Mouse (Mus musculus): ENCODE data around the gene Slc2a10. TPM values are rescaled to one million over a fixed set of nuclear protein-coding genes. Genes with fewer than 3 reads are reported as not detected.
A peak's percentile ranks its signal among the peaks of the same experiment; 100 is the strongest.
"Not testable (repeated sequence)": the region's sequence is repeated elsewhere in the genome, so short reads cannot be mapped to it uniquely, and the experiment has no call there.

Slc2a10 gene
- polyA plus RNA-seq, 1 experiment = not detected

GRCm38 (mm10) chr2:165497706-165498275 is 5.8 kb upstream of the Slc2a10 start:
- no peak for TF ChIP-seq FLI1 (IDR thresholded peaks at IDR 0.05; ENCODE audit: low read length)
- no peak for TF ChIP-seq GATA1 (IDR thresholded peaks at IDR 0.05; ENCODE audit: borderline replicate concordance, low read length)
- H3K27me3 ChIP-seq (replicated peaks) = peaks cover 54% of the 10 kb centered on the region
- peaks cover 10% of the 10 kb centered on the region for H3K4me1 ChIP-seq
- no peaks in the 10 kb centered on the region for H3K36me3 ChIP-seq (replicated peaks; ENCODE audit: low read length)
- H3K4me3 ChIP-seq (replicated peaks) = peak overlapping the region; percentile 19
- peaks cover 24% of the 10 kb centered on the region for H3K9me3 ChIP-seq

- peaks cover 64% of the 10 kb centered on the region for H3K27me3 ChIP-seq (replicated peaks)
- no peak overlapping the region for H3K4me3 ChIP-seq (replicated peaks)
Observed at GRCm38 (mm10) chr2:165498816-165499215, 4.8 kb upstream of the Slc2a10 start.

DNA sequence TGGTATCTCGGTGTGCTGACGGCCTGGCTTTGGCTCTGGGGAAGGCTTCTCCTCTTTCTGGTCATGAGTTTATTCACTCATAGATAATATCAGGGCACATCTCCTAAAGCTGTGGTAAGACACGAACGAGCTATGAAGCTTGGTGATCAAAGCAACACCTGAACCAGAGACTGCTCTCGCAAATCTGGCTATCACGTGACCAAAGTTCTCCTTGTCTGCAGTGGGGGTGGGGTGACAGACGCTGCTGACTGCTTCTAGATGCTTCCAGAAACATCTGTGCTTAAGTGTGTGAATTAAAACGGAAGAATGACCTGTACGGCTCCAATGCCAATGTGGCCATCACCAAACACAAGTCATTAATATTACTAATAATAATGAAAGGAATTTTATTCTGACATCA is 6.1 kb downstream of the Slc2a10 start:
- TF ChIP-seq GATA1 (IDR thresholded peaks at IDR 0.05; ENCODE audit: borderline replicate concordance, low read length) = no peak
- no peak for TF ChIP-seq FLI1 (IDR thresholded peaks at IDR 0.05; ENCODE audit: low read length)
- no peaks in the 10 kb centered on the region for H3K9me3 ChIP-seq
- no peaks in the 10 kb centered on the region for H3K4me1 ChIP-seq
- H3K36me3 ChIP-seq (replicated peaks; ENCODE audit: low read length) = no peaks in the 10 kb centered on the region
- peaks cover 57% of the 10 kb centered on the region for H3K27me3 ChIP-seq (replicated peaks)
- H3K4me3 ChIP-seq (replicated peaks) = no peak overlapping the region

More at GRCm38 (mm10) chr2:165498816-165499215, 4.8 kb upstream of the Slc2a10 start:
- Histone ChIP-seq H3K36me3 (replicated peaks; ENCODE audit: low read length) (no peaks in the 10 kb centered on the region), H3K9me3 (peaks cover 24% of the 10 kb centered on the region), H3K4me1 (peaks cover 8% of the 10 kb centered on the region; the same call in 1 of the 2 replicates)
- TF ChIP-seq FLI1 (IDR thresholded peaks at IDR 0.05; ENCODE audit: low read length) (no peak), GATA1 (IDR thresholded peaks at IDR 0.05; ENCODE audit: borderline replicate concordance, low read length) (no peak)

- H3K4me1 ChIP-seq = no peaks in the 10 kb centered on the region
- H3K27me3 ChIP-seq (replicated peaks) = peaks cover 57% of the 10 kb centered on the region
- no peaks in the 10 kb centered on the region for H3K36me3 ChIP-seq (replicated peaks; ENCODE audit: low read length)
- TF ChIP-seq FLI1 (IDR thresholded peaks at IDR 0.05; ENCODE audit: low read length) (no peak), GATA1 (IDR thresholded peaks at IDR 0.05; ENCODE audit: borderline replicate concordance, low read length) (no peak)
- H3K9me3 ChIP-seq = no peaks in the 10 kb centered on the region
- H3K4me3 ChIP-seq (replicated peaks) = no peak overlapping the region
Observed at GRCm38 (mm10) chr2:165510466-165510865, 6.9 kb downstream of the Slc2a10 start.

DNA sequence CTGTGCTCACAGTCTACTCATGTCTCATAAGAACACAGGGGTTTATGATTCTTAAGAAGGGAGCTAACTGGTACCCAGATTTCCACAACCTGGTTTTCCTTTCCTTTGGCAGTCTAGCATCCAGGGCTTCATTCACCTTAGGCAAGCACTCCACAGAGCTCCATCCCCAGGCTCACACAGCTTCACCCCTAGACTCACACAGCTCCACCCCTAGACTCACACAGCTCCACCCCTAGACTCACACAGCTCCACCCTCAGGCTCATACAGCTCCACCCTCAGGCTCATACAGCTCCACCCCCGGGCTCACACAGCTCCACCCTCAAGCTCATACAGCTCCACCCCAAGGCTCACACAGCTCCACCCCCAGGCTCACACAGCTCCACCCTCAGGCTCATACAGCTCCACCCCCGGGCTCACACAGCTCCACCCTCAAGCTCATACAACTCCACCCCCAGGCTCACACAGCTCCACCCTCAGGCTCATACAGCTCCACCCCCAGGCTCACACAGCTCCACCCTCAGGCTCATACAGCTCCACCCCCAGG is 7.4 kb downstream of the Slc2a10 start:
- H3K4me3 ChIP-seq (replicated peaks); H3K36me3 ChIP-seq (replicated peaks; ENCODE audit: low read length); H3K4me1 ChIP-seq; H3K9me3 ChIP-seq: not testable (repeated sequence)
- H3K27me3 ChIP-seq (replicated peaks) = peaks cover 56% of the 10 kb centered on the region

GRCm38 (mm10) chr2:165511530-165511929 is 7.9 kb downstream of the Slc2a10 start:
- peaks cover 57% of the 10 kb centered on the region for H3K27me3 ChIP-seq (replicated peaks)
- not testable (repeated sequence) for H3K4me3 ChIP-seq (replicated peaks); H3K4me1 ChIP-seq; H3K36me3 ChIP-seq (replicated peaks; ENCODE audit: low read length); H3K9me3 ChIP-seq

- H3K27me3 ChIP-seq (replicated peaks) = peaks cover 64% of the 10 kb centered on the region
- no peaks in the 10 kb centered on the region for H3K4me1 ChIP-seq
- no peak overlapping the region for H3K4me3 ChIP-seq (replicated peaks)
- TF ChIP-seq FLI1 (IDR thresholded peaks at IDR 0.05; ENCODE audit: low read length) = no peak
- TF ChIP-seq GATA1 (IDR thresholded peaks at IDR 0.05; ENCODE audit: borderline replicate concordance, low read length) = no peak
- no peaks in the 10 kb centered on the region for H3K9me3 ChIP-seq
- no peaks in the 10 kb centered on the region for H3K36me3 ChIP-seq (replicated peaks; ENCODE audit: low read length)
Observed at GRCm38 (mm10) chr2:165512426-165512825, 8.8 kb downstream of the Slc2a10 start.

- no peaks in the 10 kb centered on the region for H3K36me3 ChIP-seq (replicated peaks; ENCODE audit: low read length)
- no peaks in the 10 kb centered on the region for H3K9me3 ChIP-seq
- H3K27me3 ChIP-seq (replicated peaks) = peaks cover 70% of the 10 kb centered on the region
- no peak overlapping the region for H3K4me3 ChIP-seq (replicated peaks)
- H3K4me1 ChIP-seq = no peaks in the 10 kb centered on the region
- TF ChIP-seq FLI1 (IDR thresholded peaks at IDR 0.05; ENCODE audit: low read length) = no peak
- TF ChIP-seq GATA1 (IDR thresholded peaks at IDR 0.05; ENCODE audit: borderline replicate concordance, low read length) = no peak
Observed at GRCm38 (mm10) chr2:165512870-165513600, 9.4 kb downstream of the Slc2a10 start.

DNA sequence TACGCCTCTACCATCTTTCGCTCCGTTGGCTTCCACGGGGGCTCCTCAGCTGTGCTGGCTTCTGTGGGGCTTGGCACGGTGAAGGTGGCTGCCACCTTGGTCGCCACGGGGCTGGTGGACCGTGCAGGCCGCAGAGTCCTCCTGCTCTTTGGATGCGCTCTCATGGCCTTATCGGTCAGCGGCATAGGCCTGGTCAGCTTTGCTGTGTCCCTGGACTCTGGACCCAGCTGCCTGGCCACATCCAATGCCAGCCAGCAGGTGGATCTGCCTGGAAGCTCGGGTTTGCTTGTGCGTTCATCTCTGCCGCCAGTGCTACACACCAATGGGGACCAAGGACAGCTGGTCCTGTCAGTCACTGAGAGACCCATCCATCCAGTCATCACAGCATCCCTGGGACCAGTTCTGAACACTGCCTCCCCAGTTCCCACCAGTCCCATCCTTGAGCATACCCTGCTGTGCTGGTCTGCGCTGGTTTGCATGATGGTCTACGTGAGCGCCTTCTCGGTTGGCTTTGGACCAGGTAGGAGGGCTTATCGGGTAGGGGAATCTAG is 11.7 kb downstream of the Slc2a10 start:
- Histone ChIP-seq H3K4me1 (no peaks in the 10 kb centered on the region), H3K27me3 (replicated peaks) (peaks cover 74% of the 10 kb centered on the region), H3K36me3 (replicated peaks; ENCODE audit: low read length) (no peaks in the 10 kb centered on the region), H3K9me3 (no peaks in the 10 kb centered on the region), H3K4me3 (replicated peaks) (no peak overlapping the region)
- TF ChIP-seq GATA1 (IDR thresholded peaks at IDR 0.05; ENCODE audit: borderline replicate concordance, low read length) (no peak), FLI1 (IDR thresholded peaks at IDR 0.05; ENCODE audit: low read length) (no peak)

DNA sequence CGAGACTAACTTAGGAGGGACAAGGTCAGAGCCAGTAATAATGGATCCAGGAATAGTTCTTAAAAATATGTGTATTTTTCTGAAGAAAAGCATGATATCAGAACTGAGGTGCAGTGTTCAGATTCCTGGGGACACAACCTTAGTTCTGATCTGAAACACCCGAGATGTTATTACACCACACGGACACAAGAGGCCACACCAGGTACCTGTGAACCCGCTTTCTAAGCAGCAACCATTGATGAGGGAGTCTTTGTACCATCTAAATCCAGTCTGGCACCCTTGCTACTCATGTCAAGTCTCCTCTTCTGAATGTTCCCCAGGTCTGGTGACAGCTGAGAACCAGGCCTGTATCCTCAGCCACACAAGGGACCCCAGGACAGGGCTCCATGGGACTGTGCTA is 22.0 kb downstream of the Slc2a10 start:
- Histone ChIP-seq H3K4me1 (peaks cover 15% of the 10 kb centered on the region), H3K4me3 (replicated peaks) (no peak overlapping the region), H3K9me3 (peaks cover 33% of the 10 kb centered on the region), H3K27me3 (replicated peaks) (peaks cover 73% of the 10 kb centered on the region), H3K36me3 (replicated peaks; ENCODE audit: low read length) (no peaks in the 10 kb centered on the region)
- TF ChIP-seq GATA1 (IDR thresholded peaks at IDR 0.05; ENCODE audit: borderline replicate concordance, low read length) (no peak), FLI1 (IDR thresholded peaks at IDR 0.05; ENCODE audit: low read length) (no peak)

Measured in megakaryocyte, embryonic 14.5 days (primary cell).